Mouse (Mus musculus): Measurements from ENCODE around the gene Chat. TPM values are rescaled to one million over a fixed set of nuclear protein-coding genes. Genes with fewer than 3 reads are reported as not detected.
"Not testable (repeated sequence)": the region's sequence is repeated elsewhere in the genome, so short reads cannot be mapped to it uniquely, and the experiment has no call there.

Chat gene
- polyA plus RNA-seq, 2 experiments from 2014 or later: not detected

DNA sequence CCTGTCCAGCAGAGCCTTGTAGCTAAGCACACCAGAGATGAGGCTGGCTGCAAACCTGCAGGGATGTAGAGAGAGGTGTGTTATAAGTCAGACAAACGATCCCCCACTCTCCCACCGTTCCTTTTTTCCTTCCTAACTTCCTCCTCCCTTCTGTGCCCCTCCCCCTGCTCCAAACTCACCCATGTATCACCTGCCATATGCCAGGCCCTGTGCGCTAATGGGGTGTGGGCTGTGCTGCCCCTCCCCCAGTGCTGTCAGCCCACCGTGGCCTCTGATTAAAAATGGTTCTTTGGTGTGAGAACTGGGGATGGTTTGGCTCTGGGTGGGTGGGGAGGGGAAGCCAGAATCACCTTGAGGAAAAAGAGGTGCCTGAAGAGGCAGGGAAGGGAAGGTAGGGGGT, 13.2 kb downstream of the Chat start:
- no peak for ATAC-seq

DNA sequence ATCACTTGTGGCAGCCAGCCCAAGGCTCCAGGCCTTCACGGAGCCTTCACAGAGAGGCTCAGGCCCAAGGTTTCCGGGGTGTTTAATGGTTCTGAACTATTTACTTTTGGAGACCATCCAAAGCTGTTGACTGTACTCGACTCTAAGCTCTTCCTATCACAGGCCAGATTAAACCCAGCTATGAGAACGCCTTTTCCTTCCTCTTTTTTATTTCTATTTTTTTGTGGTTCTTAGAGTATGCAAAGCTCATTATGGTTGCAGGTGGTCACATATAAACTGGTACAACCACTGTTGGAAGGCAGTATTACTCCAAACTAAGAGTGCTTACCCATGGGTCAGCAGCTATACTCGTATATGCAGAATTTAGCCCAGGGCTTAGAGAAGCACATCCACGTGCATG, 18.8 kb downstream of the Chat start:
- ATAC-seq: no peak

DNA sequence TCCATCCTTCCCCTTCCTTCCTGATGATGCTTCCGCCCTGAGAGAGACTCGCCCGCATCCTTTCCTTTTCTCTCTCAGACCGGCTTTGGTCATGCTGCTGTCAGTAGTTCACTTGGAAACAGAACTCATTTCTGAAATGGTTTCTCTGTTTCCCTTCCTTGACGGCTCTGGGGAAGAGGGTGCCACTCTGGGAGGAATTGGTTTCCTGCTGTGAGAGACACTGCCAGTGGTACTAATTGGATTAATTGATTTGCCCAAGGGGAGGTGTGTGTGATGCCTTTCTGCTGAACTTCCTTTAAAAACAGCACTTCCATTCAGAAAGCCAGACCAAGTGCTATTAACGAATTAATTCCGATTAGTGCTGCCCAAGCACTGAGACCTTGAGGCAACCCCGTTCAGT, 22.3 kb downstream of the Chat start:
- no peak for ATAC-seq

- no peak for ATAC-seq
Measured at GRCm38 (mm10) chr14:32439744-32440143, 26.0 kb downstream of the Chat start.

DNA sequence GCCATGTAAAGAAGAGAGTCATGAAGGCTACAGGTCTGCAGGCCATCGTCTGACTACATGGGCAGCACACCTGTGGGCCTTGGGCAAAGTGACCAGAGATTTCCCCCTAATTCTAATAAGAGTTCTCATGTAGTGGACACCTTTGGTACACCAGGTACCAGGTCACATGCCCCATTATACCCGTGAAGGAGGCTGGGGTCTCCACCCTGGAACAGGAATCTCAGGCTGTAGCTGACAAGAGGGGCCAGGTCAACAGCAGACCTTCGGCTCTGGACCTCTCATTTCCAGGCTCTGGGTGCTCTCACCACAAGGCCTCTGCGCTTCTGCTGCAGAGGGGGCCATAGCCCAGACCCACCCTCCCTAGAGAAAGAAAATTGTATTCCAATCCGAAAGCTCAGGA, 26.5 kb downstream of the Chat start:
- ATAC-seq: no peak

DNA sequence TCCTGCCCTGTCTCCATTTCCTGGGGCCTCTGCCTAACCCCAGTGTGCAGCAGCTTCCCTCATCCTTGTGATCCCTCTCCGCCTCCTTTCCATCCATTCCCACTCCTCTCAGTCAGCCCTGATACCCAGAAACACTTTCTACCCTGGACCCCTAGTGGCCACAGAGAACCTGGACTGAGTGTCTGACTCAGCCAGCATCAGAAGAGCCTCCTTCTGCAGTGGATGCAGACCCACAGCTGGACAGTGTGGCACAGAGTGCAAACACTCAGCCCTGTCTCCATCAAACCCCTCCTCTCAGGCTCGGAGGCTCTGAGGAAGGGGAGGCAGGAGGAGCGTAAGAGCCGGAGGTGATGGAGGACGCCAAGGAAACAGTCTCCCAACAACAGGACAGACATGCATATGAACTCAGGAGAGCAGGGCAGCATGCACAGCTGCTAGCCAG, 28.4 kb downstream of the Chat start:
- no peak for ATAC-seq

DNA sequence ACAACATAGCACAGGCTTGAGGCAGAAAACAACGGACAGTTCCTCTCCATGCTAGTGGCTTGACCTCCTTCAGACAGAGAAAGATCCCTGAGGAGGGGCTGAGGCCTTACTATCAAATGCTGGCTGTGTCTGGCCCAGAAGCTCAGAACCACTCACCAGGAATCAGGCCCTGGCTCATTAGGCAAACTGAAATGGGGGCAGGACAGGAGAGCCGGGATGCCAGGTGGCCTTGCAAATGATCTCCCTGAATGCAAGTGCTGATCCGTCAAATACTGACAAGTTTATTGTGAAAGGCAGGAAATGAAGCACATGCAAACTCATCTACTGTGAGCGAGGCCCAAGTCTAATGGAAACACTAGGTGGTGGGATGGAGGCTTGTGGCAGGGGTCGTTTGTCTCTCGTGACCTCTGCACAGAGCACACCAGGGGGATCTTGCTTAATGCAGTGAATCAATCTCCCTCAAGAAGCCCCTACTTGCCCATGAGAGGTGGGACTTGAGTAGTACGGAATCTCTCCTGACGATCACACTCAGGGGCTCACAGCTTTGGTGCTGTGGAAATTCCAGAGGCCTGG, 36.7 kb downstream of the Chat start:
- no peak for ATAC-seq

DNA sequence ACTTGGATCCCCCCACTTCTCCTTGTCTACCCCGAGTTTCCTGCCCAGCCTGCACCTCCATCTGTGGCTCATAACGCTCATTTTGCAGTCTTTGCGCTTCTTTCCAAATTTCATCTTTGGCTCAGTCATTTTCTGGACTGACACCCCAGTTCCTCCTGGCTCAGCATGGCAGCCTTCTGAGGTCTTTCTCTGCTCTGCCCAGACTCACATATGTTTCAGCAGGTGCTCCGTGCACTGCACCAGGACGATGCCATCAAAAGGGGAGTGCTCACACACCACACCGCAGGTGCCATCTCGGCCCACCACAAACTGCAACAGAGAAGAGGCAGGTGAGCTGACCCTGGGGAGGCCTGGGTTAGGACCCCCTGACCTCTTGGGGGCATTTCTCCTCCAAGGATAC, 41.8 kb downstream of the Chat start:
- ATAC-seq: no peak

GRCm38 (mm10) chr14:32418747-32419146, 47.0 kb downstream of the Chat start:
- ATAC-seq: no peak

GRCm38 (mm10) chr14:32412075-32412474, 53.7 kb downstream of the Chat start:
- ATAC-seq: no peak

DNA sequence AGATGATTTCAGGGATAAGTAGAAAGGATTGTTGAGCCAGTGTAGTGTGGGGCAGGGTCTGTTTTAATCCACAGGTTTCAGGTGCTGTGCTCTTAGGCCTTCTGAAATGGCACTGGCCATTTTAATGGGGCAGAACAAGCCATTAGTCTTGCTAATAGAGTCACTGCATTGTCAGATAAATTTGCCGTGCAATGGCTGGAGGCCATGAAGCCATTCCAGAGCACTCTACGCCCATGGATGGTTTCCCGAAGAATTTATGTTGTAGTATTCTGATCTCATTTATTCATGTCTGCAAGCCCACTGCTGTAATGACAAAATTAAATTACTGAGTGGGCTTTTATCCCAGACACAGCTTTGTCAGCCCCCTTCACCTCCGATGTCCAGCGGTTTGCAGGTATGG, 55.7 kb downstream of the Chat start:
- no peak for ATAC-seq

- ATAC-seq: not testable (repeated sequence)
Measured at GRCm38 (mm10) chr14:32405399-32405798, 60.4 kb downstream of the Chat start.

DNA sequence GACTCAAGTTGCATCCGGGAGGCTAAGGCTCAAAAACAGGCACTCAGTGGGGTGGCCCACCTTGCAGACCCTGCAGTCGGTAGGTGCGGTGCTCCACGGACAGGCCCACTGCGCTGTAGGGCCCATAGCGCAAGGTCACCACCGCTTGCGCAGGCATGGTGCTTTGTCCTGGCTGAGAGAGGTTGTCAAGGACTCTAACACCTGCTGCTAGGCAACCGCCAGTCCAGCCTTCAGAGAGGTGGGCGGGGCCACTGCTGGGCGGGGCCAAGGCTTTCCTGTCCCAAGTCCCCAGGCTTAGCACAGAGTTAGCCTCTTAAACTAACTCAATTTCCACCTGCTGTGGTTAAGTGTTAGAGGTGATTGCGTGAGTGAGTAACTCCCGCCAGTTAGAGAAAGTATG, 77.6 kb downstream of the Chat start, which contains the start of gene 1700024G13Rik:
Gene 1700024G13Rik, minus strand, starts transcription at position 196 of the 400 bp plus-strand sequence.
- ATAC-seq: no peak

GRCm38 (mm10) chr14:32381619-32382018, 84.2 kb downstream of the Chat start:
- ATAC-seq: no peak

- ATAC-seq: no peak
Measured at GRCm38 (mm10) chr14:32381066-32381465, 84.7 kb downstream of the Chat start.

DNA sequence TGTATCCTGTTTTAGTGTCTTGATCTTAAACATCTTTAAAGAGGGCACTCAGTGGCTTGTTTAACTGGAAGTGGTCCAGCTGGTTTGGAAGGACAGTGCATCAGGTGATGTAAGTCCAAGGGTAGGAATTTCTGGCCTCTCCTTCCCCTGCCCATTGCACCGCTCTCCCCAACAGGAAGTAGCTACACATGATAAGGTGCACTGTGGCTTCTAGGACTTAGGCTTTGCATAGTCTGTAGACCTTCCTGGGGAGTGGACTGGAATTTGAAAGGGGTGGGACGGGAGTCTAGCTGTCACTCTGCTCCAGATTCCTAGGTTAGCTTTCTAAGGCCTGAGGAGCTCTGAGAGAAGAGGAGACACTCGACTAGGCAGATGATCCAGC, 85.7 kb downstream of the Chat start:
- no peak for ATAC-seq

- ATAC-seq: no peak
Measured at GRCm38 (mm10) chr14:32379395-32380098, 86.2 kb downstream of the Chat start.

- ATAC-seq: no peak
Measured at GRCm38 (mm10) chr14:32372510-32372909, 93.3 kb downstream of the Chat start.

DNA sequence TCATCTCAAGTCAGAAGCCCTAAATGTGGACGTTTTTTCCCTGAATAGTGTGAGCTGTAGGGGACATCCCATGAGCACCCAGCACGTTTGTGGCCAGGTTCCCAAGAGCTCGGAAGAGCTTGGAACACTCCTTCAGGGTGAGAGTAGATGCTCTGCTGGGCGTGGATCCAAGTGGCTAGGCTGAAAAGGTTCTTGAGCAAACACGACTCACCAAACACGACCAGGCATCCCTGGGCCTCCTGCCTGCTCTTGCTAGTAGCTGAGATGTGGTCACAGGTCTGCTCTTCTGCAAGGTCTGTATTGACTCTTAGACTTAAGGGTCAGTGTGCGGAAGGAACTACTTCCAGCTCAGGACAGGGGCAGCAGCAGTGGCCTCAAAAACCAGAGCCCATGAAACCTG, 96.0 kb downstream of the Chat start:
- no peak for ATAC-seq

- no peak for ATAC-seq
Measured at GRCm38 (mm10) chr14:32364359-32364758, 101.4 kb downstream of the Chat start.
